Mouse (Mus musculus) ovary, adult 10 weeks (tissue): ENCODE results near the gene Fam81b. TPM values are rescaled to one million over a fixed set of nuclear protein-coding genes. Genes with fewer than 3 reads are reported as not detected.

Experiments used
- polyA plus RNA-seq: library from polyadenylated mRNA; stranded (reverse); fragments of 350-450 nt; fragmentation: Illumina TruSeq; extraction: RNeasy Lipid Tissue Mini Kit (QIAGEN cat#74804); gene quantifications from one replicate; pipeline ENCODE4 v1.2.3, GENCODE M21; 2014

The Fam81b gene
- 7.9 TPM for polyA plus RNA-seq

DNA sequence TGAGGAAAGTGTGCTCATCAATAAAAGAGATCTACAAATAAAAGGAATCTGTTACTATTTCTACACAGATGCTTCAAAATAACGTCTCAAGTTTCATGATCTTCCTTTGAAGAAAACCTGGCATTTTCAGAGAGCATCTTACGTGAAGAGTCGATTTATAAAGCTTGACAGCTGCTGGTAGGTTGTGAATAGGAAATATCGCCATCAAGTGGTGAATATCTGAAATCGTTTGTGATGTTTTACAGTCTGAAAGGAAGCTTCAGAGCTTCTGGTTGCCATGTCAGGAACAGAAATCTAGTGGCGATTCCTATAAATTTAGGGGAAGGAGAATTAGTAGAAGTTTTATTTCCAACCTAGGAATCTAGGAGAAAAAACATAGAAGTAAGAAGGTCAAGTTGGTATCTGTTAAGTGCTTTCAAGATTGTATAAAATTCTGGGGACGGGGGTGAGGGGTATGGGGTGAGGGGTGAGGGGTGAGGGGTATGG lies at the start of gene Fam81b:
Gene Fam81b, minus strand, starts transcription at position 436 of the 486 bp plus-strand sequence.

Other genes with a start within 250 kb of the Fam81b start
- not detected for gene Gpr150, start 248.1 kb downstream of the Fam81b start, polyA plus RNA-seq
- gene Arsk, start 206.4 kb downstream of the Fam81b start, polyA plus RNA-seq, result 75.6 TPM
- gene Ttc37, start 206.3 kb downstream of the Fam81b start, polyA plus RNA-seq, result 56.6 TPM
- gene Mctp1, start 79.5 kb upstream of the Fam81b start, polyA plus RNA-seq, result 95.9 TPM